Mouse (Mus musculus): ENCODE measurements around the gene Fam234b.
A peak's percentile ranks its signal among the peaks of the same experiment; 100 is the strongest.

The Fam234b gene

DNA sequence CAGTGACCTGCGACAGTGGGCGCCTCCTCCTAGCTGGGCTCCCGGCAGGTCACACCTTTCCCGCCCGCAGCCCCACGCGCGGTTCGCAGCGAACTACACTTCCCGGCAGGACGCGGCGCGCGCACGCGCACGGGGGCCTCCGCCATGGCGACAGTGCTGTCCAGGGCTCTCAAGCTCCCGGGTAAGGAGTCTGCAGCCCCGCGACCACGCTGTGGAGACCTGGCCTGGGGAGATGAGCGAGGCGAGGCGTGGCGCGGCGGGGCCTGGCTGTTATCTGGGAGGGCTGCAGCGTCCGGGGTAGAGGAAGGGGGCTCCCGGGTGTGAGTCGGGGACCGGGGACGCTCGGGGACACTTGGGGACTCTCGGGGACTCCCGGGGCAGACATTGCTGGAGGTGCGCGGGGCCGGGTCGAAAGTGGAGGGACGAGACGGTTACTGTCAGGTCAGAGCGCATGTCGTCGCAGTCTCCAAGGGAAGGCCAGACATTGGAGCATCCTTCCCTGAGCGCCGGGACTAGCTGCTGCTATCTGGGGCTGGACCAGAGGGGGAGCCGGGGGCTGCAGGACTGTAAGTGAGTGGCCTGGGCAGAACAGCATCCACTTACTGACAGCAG lies at the start of gene Fam234b, which contains the start of gene Hebp1:
Fam234b (plus strand) TSS at position 57 of the 612 bp plus-strand sequence.
Hebp1 (minus strand) TSS at position 102 of the 612 bp plus-strand sequence.
- DNase-seq (ENCODE audit: low read depth, low spot score): peak; percentile 64

DNA sequence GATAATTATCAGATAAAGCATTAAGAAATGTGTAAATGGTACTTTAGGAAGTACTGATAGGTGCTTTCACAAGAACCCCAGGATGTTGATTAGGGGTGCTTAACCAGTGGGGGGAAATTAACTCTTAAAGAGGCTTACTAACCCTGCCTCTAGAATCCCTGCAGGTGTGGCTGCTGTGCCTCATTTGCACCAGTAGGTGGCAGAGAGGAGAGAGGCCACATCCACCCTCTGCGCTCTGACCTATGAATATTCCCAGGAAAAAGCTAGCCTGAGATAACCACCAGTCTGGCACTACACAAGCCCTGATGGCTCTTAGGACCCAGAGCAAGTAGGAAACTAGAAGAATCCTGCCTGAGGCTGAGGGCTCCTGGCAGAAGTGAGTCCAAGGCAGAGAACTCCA lies 49.3 kb upstream of the Fam234b start:
- DNase-seq (ENCODE audit: low read depth, low spot score): peak; percentile 47

DNA sequence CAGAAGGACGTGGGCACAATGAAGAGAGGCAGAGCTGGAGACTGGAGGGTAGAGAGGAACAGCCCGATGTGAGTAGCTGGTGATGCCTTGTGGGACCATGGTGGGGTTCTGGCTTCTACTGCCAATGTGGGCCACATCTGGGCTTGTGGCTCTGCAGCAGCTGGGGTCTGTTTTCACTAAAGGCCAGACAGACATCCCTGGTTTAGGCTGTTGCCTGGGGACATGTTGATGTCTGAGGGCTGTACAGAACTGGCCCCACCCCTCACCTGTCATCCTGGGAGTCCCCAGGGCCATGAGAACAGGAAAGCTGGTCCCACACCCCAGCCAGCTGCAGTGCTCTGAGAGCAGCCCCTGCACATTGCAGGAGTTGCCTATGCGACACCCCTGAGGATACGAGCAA lies 48.6 kb upstream of the Fam234b start:
- no peak for DNase-seq (ENCODE audit: low read depth, low spot score)

DNA sequence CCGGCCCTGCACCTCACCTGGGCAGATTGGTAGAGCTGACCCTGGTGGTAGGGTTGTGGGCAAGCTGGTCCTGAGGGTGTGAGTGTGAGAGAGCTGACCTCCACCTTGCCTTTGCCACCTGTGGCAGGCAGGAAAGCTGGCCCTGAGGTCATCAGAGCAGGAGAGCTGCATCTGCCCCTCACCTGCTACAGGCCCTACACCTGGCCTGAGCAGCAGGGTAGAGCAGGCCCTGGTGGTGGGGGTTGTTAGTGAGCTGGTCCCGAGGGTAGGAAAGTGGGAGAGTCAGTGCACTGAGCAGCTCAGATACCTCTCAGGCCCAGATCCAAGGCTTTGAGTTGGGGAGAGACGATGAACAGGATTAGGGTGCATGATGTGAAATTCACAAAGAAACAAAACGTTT lies 48.1 kb upstream of the Fam234b start:
- DNase-seq (ENCODE audit: low read depth, low spot score): no peak

DNA sequence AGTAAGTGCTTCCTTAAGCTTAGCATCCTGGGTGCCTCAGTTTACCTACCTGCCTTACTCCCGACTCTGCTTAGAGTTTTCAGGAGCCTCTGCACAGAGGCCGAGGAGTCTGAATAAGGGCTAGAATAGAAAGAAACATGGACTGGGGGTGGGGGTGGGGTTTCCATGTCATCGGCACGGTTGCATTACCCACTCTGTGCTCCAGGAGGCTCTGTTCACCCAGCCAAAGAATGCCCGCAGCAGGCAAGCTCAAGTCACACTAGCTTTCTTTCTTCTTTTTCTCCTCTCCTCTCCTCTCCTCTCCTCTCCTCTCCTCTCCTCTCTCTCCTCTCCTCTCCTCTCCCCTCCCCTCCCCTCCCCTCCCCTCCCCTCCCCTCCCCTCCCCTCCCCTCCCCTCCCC lies 47.5 kb upstream of the Fam234b start:
- peak; percentile 54 for DNase-seq (ENCODE audit: low read depth, low spot score)

DNA sequence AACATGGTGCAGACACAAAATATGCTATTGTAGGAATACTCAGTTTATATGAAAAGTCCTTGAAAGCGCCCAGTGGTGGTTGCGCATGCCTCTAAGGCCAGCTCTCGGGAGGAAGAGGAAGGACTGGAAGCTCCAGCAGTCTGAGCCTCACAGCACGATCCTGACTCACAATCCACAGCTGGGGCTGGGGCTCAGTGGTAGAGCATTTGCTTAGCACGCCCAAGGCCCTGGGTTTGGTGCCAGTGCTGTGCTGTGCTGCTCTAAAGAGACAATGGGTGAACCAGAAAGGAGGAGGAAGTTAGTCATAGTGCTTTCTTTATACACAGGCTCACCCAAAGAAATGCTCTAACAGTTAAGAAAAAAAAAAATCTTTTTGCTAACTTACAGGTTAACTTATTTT lies 44.1 kb upstream of the Fam234b start:
- peak; percentile 36 for DNase-seq (ENCODE audit: low read depth, low spot score)

DNA sequence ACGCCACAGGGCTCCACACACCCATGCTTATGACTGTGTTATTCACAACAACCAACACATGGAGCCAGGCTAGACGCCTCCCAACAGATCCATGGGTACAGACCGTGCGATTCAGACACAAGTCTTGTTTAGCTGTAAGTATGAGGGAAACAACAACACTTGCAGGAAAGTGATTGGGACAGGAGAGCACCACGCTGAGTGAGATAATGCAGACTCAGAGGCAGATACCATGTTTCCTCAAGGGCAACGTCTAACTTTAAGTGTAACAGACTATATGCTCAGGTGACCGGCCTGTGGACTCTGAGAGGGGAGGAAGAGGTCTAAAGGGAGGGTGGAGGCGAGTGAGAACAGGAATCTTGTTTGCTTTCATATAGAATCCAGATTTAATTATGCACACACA lies 41.2 kb upstream of the Fam234b start:
- no peak for DNase-seq (ENCODE audit: low read depth, low spot score)

DNA sequence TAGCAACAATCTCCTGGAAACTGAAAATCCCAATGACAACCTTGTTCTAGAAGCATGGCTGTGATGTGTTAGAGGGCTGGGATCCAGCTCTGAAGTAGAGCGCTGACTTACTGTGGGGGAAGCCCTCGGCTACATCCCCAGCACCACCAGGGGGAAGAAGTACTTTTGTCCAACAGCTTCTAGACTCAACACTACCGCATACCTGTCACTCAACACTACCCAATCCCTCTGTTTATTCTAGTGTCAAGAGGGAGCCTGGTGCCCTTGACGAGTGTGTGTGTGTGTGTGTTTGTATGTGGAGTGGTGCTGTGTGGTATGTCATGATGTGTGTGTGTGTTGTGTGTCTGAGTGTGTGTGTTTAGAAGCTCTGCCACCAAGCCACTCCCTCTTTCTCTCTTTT lies 40.3 kb upstream of the Fam234b start:
- no peak for DNase-seq (ENCODE audit: low read depth, low spot score)

DNA sequence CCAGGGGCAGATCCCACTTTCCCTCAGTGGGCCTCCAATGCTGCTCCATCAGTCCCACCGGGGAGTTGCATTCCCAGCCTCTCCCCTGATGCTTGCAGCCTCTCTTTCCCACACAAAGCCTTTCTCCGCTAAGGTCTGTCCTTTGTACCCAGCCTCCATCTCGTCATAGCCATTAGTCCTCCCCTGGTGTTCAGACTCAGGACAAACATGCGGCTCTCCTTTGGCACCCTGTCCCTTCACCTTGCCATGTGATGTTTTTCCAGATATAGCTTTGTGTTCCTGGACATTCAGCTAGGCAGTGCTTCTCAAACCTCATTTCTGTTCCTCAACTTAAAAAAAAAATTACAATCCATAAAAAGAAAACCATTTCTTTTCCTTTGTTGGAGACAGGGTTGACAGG lies 39.3 kb upstream of the Fam234b start:
- no peak for DNase-seq (ENCODE audit: low read depth, low spot score)

DNA sequence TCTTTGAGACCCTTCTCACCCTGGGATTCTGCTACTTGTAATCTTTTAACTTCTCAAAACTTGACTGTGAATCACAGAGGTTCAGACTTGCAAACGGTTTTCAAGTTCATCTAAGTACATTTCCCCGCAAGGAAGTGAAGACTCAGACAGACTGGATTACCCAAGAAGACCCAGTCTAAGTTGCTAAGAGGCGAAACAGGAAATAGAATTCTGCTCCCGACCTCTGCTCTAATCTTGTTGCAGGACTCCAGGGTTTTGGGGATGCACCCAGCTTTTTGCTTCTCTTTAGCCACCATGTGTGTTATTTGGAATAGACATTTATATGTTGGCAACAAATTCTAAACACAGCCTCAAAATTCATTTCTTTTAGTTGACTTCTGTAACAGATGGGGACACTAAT lies 36.4 kb upstream of the Fam234b start:
- no peak for DNase-seq (ENCODE audit: low read depth, low spot score)

DNA sequence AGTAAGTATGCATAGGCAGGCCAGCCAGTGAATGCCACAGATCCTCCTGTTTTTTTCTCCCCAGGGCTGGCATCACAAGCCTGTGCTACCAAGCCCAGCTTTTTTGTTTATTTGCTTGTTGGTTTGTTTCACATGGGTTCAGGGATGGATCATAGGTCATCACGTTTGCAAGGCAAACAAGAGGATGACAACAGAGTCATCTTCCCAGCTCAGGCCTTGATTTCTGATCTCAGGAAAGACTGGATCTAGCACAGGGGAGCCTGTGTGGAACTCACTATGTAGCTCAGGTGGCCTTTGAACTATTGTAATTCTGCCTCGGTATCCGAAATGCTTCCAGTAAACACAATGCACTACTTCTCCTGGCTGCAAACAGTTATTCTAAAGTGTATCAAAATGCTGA lies 35.5 kb upstream of the Fam234b start:
- no peak for DNase-seq (ENCODE audit: low read depth, low spot score)

DNA sequence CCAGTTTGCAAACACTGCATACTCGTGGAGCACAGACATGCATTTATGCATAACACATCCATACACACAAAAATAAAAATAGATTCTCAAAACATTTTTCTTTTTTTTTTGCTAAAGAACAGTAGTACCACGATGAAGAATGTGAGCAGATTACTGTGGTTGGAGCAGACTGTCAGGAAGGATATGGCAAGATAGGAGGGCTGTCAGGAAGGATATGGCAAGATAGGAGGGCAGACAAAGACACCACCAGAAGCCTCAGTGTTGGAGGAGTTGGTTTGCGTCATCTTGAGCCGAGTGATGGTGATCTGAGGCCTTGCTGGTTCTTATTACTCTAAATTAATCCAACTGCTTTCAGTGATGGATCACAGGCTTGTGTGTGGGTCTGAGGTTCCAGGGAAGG lies 34.9 kb upstream of the Fam234b start:
- no peak for DNase-seq (ENCODE audit: low read depth, low spot score)

DNA sequence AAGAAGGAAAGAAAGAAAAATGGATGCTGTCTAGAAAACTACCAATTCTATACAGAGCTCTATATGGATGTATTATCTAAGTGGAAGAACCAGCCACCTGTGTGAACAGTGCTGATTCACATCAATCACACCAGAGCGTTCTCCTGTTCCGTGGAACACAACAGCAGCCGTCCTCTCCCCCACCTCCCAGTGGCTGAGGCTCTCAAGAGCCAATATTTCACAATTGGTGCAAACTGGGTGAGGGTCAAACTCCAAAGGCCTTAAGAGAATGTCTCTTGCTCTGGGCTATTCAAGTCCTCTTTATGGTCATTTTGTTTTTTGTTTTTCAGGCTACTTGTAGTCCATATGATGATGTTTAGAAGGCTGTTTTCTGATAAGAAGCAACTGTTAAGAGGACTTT lies 32.6 kb upstream of the Fam234b start:
- no peak for DNase-seq (ENCODE audit: low read depth, low spot score)

DNA sequence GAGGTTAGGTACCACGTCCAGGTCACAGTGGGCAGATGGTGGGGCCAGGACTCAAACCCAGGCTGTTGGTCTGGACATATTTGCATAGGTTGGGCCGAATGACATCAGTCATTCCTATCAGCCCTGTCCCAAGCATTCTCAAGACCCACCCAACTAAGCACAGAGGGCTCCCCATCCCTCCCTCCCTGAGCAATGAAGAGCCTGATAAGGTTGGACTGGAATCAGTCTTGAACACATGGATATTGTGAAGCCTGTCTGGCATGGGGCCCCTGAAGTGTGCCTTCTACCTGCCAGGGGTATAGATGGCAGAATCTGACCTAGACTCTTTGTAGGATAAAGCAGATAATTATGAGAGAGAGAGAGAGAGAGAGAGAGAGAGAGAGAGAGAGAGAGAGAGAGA lies 32.1 kb upstream of the Fam234b start:
- DNase-seq (ENCODE audit: low read depth, low spot score): no peak

DNA sequence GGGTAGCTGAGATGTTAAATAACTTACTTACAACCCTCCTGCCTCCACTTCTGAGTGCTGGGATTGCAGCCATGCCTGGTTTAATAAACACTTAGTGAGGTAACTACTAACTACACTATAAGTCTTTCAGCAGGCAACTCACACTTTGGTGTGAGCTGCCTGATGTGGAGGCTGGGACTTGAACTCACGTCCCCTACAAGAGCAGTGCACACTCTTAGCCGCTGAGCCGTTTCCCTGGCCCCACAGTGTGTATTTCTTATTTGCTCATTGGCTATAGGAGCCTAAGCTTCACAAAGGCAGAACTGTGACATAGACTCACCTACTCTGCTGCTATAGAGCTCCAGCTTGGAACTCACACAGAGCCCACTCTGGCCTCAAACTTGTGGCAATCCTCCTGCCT lies 31.5 kb upstream of the Fam234b start:
- no peak for DNase-seq (ENCODE audit: low read depth, low spot score)

DNA sequence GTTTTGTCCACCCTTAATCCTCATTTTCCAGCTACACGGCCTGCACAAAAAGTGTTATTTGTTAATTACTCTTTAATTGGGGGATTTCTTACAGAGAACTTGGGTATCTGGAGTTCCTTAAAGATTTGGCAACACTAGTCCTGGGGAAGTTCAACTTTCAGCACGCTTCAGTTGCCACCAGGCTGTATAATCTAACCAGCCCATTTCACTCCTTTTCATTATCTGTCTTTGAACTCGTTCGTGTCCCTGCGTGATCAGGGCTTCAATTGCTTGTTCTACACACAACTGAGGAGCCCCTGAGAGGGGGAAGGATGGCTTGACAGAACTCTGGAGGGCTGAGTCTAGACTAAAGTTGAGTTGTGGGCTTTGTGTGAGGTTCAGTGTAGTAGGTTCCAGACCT lies 31.1 kb upstream of the Fam234b start:
- no peak for DNase-seq (ENCODE audit: low read depth, low spot score)

DNA sequence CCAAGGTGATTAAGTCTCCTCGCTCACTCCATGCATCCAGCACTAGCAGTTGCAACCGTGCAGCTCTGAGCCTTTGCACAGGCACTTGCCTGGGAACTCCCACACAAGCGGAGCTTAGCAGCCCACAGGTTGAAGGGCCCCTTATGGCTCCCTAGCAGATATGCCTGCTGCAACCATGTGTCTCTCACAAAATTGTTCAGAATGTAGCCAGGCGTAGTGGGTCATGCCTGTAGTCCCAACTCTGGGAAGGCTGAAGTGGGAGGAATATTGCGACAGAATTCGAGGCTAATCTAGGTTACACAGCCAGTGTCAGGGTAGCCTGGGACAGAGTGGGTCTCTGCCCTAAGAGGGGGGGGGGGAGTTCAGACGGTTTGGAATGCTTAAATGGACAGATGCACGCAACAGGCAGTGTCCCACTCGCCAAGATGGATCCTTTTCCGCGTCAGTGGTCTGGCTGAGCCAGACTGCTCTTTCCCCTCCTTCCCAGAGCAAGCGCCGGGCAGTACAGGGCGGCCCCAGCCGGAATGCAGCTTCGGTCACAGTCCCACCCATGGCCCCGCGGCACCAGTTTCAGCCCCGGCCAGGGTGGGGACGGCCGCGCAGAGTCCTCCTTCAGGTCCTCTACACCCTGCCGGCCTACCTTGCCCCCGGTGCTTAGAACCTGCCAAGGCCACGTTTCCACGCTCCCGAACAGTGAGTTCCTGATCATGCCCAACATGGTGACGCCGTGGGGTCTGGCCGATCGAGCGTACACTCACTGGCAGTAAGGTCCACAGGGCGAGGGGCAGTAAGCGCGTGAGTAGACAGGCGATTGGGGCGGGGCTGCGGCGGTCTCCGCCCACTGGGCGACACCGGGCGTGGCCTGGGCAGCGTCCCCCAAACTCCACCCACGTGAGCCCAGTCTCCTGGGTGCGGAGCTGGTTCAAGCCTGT lies 30.1 kb upstream of the Fam234b start:
- peak; percentile 79 for DNase-seq (ENCODE audit: low read depth, low spot score)

DNA sequence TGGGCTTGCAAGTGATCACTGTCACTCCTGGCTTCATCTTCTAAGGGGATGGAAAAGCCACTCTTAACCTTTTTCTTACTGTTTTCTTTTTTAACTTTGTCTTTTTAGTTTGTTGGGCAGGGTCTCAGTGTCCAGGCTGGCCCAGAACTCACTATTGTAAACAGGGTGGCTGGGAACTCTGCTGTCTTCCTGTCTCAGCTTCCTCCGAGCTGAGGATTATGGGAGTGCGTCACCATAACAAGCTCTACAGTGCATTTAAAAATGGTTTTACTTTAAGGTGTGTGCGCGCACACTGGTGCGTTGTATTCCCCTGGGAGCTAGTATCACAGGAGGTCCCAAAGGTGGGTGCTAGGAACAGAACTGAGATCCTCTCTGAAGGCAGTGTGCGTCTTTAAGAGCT lies 29.3 kb upstream of the Fam234b start:
- DNase-seq (ENCODE audit: low read depth, low spot score): no peak

DNA sequence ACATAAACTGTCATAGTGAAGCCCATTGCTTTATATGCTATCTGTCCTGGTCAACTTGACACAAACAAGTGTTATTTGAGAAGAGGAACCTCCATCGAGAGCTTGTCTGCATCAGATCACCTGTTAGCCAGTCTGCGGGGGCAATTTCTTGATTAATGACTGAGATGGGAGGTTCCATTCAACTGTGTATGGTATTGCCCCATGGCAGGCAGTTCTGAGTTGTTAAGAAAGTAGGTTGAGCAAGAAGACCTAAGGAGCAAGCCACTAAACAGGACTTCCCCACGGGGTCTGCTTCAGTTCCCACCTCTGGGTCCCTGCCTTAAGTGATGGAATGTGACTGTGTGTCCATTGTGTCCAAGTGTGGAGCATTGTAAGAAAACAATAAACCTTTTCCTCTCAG lies 28.5 kb upstream of the Fam234b start:
- no peak for DNase-seq (ENCODE audit: low read depth, low spot score)

DNA sequence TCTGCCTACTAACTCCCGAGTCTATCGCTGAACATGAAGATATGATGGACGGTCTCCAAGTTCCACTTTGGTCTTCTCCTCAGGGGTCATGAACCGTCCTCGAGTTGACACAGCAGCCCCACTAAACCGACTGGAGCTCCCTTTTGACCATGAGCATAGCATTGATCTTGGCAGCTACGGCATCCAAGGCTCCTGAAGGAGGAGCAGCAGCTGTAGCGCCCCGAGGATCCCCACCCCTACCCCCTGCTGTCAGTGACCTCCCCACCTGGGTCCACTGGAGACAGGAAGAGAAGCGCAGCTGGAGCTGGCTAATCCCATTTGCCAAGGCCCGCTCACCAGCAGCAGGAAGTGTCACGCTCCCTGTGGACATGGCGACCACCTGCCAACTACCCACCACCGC lies 26.0 kb upstream of the Fam234b start:
- DNase-seq (ENCODE audit: low read depth, low spot score): no peak

DNA sequence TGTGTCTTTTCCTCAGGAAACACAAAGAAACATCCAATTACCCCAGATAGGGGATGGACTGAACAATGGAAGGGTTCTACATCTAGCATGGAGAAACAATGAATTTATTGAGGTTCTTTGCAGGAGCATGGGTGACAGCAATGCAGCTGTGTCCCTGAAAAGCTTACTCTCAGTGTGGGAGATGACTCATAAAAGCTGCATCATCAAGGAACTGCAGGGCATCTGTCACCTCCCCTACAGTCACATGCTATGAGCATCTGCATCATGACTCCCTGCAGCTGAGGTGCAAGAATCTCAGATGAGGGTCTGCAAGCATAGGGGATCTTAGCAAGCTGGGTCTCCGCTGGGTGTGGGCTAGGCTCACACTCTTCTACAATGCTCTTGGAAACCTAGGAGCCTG lies 22.8 kb upstream of the Fam234b start:
- peak; percentile 40 for DNase-seq (ENCODE audit: low read depth, low spot score)

DNA sequence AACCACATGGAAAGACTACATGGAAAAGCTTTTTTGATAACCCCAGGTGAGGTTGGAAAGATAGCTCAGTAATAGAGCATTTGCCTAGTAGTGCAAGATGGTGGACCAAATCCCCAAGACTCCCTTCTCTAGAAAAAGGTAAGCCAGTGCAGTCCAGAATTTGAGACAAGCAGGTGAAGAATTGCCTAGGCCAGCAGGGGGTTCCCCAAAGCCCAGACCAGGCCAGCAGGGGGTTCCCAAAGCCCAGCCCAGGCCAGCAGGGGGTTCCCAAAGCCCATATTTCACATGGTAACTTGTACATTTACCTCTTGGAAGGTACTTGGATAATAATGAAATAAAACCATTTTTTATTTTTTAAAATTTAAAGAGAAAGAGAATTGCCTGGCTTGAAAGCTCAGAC lies 20.5 kb upstream of the Fam234b start:
- DNase-seq (ENCODE audit: low read depth, low spot score): no peak

DNA sequence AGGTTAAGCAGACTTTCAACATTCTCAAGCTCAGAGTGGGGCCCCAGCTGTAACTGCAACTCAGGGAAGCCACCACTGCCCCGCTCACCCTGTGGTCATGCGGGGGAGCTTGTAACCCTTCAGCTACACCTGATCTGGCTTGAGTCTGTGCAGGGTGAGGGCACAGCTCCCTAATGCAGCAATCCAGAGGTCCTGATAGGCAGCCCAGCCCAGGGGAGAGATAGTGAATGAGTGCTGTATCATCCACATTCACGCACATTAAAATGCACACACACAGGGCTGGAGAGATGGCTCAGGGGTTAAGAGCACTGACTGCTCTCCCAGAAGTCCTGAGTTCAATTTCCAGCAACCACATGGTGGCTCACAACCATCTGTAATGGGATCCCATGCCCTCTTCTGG lies 19.2 kb upstream of the Fam234b start:
- no peak for DNase-seq (ENCODE audit: low read depth, low spot score)

Measured in 3T3-L1 (cell line).